Mouse (Mus musculus): Measurements from ENCODE around the gene Sirt3. TPM values are rescaled to one million over a fixed set of nuclear protein-coding genes. Genes with fewer than 3 reads are reported as not detected.

The Sirt3 gene
- polyA plus RNA-seq, 1 experiment from 2014 or later, result 39.2 TPM

DNA sequence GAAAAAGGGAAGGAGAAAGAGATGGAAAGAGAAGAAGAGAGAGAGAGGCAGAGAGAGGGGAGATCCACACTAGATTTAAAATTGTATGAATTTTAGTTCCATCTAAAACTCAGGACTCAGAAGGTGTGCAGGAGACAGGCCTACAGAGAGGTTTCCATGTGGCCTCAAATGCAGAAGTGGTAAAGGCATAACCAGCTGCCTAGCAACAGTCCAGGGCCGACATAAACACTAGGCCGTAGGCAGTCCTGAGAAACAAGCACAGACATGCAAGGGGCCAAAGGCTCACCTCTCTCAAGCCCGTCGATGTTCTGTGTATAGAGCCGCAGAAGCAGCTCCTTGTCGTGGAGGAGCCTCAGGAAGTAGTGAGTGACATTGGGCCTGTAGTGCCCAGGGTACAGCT is 4.7 kb downstream of the Sirt3 start:
- Histone ChIP-seq H3K27ac (ENCODE audit: low read length) (no peak overlapping the region), H3K4me2 (ENCODE audit: low read depth, low read length) (no peak overlapping the region), H3K4me3 (ENCODE audit: low read length) (no peak overlapping the region), H3K36me3 (ENCODE audit: control insufficient read depth, insufficient read depth, low read length) (peaks cover 5% of the 10 kb centered on the region; the same call in 1 of the 2 replicates), H3K4me1 (ENCODE audit: control insufficient read depth, insufficient read depth, low read length) (peaks cover 11% of the 10 kb centered on the region), H3K27me3 (replicated peaks; ENCODE audit: control insufficient read depth, insufficient read depth, low read length) (no peaks in the 10 kb centered on the region), H3K9me3 (ENCODE audit: control insufficient read depth, low read length) (no peaks in the 10 kb centered on the region), H3K9ac (ENCODE audit: low read depth, low read length) (no peak overlapping the region)
- WGBS, result 78% methylated on average over 6 of the region's 6 CpGs
- no peak for ATAC-seq

DNA sequence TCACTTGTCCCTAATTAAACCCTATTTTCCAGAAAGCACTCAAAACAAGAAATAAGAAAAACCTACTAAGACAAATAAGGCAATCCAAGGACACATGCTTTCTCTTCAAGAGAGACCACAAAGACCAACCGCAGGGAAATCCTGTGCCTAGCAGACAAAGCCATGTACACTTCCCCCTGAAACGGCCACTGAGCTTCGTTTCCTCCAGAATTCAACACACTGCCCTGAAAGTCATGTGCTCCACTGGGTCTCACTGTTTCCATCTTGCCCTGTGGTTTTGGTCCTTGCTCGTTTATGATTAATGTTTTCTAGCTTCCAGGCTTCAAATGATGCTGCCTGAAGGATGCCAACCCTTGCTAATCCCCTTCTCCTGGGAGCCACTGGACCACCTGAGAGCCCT is 7.9 kb downstream of the Sirt3 start:
- no peak overlapping the region for H3K27ac ChIP-seq (ENCODE audit: low read length)
- no peaks in the 10 kb centered on the region for H3K27me3 ChIP-seq (replicated peaks; ENCODE audit: control insufficient read depth, insufficient read depth, low read length)
- WGBS, result 81% methylated on average over 4 of the region's 4 CpGs
- no peak overlapping the region for H3K4me3 ChIP-seq (ENCODE audit: low read length)
- H3K4me1 ChIP-seq (ENCODE audit: control insufficient read depth, insufficient read depth, low read length), result peaks cover 2% of the 10 kb centered on the region; the same call in 1 of the 2 replicates
- H3K4me2 ChIP-seq (ENCODE audit: low read depth, low read length), result no peak overlapping the region
- H3K9ac ChIP-seq (ENCODE audit: low read depth, low read length), result no peak overlapping the region
- no peaks in the 10 kb centered on the region for H3K9me3 ChIP-seq (ENCODE audit: control insufficient read depth, low read length)
- peaks cover 5% of the 10 kb centered on the region; the same call in 1 of the 2 replicates for H3K36me3 ChIP-seq (ENCODE audit: control insufficient read depth, insufficient read depth, low read length)
- no peak for ATAC-seq

DNA sequence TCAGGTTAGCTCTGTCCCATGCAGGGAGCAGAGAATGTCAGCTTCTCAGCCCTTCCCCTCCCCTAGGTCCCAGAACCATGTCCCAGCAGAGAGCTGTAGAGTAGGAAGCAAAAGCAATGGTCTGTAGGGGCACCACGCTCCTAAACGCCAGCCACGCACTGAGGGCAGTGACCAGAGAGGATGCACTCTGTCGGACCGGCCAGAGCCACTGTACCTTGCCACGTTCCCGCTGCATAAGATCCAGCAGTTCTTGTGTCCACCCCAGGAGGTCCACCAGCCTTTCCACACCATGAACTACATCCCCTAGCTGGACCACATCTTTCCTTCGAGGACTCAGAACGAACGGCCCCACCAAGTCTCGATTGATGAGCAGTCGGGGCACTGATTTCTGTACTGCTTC is 17.3 kb downstream of the Sirt3 start:
- 89% methylated on average over 12 of the region's 12 CpGs for WGBS
- no peak for ATAC-seq
- Histone ChIP-seq H3K9me3 (ENCODE audit: control insufficient read depth, low read length) (no peaks in the 10 kb centered on the region), H3K9ac (ENCODE audit: low read depth, low read length) (no peak overlapping the region), H3K4me1 (ENCODE audit: control insufficient read depth, insufficient read depth, low read length) (no peaks in the 10 kb centered on the region), H3K4me2 (ENCODE audit: low read depth, low read length) (no peak overlapping the region), H3K27ac (ENCODE audit: low read length) (no peak overlapping the region), H3K36me3 (ENCODE audit: control insufficient read depth, insufficient read depth, low read length) (peaks cover 17% of the 10 kb centered on the region), H3K27me3 (replicated peaks; ENCODE audit: control insufficient read depth, insufficient read depth, low read length) (no peaks in the 10 kb centered on the region), H3K4me3 (ENCODE audit: low read length) (no peak overlapping the region)

DNA sequence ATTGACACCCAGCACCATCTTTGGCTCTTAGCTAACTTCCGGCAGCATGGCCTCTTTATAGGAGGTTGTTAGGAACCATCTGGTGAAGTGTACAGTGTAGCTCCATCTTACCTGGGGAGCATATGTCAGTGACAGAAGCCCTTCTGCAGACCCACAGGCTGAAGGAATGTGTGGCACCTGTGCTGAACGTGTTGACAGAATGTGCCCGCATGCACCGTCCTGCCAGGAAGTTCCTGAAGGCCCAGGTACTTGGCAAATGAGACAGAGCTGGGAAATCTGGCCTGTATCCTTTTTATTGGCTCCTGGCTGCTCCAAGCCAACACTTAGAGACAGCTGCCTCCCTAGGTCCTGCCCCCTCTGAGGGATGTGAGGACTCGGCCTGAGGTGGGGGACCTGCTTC is 21.4 kb downstream of the Sirt3 start:
- no peaks in the 10 kb centered on the region for H3K9me3 ChIP-seq (ENCODE audit: control insufficient read depth, low read length)
- H3K27ac ChIP-seq (ENCODE audit: low read length), result no peak overlapping the region
- no peak overlapping the region for H3K4me3 ChIP-seq (ENCODE audit: low read length)
- H3K36me3 ChIP-seq (ENCODE audit: control insufficient read depth, insufficient read depth, low read length), result peaks cover 17% of the 10 kb centered on the region
- no peak for ATAC-seq
- H3K4me2 ChIP-seq (ENCODE audit: low read depth, low read length), result no peak overlapping the region
- WGBS, result 91% methylated on average over 5 of the region's 5 CpGs
- H3K27me3 ChIP-seq (replicated peaks; ENCODE audit: control insufficient read depth, insufficient read depth, low read length), result no peaks in the 10 kb centered on the region
- H3K9ac ChIP-seq (ENCODE audit: low read depth, low read length), result no peak overlapping the region
- H3K4me1 ChIP-seq (ENCODE audit: control insufficient read depth, insufficient read depth, low read length), result peaks cover 13% of the 10 kb centered on the region

DNA sequence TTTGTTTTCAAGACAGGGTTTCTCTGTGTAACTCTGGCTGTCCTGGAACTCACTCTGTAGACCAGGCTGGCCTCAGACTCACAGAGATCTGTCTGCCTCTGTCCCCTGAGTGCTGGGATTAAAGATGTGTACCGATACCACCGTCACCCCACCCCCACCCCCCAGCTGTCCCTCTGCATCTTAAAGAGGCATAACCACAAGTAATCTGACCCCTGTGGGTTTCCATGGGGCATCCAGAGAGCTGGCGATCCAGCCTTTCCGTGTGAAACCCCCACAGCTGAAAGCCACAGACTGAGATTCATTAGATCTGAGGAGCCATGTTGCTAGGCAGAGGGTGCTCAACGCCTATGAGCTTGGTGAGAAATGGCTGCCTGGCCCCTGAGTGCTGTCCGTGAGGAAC is 22.1 kb downstream of the Sirt3 start:
- H3K4me1 ChIP-seq (ENCODE audit: control insufficient read depth, insufficient read depth, low read length), result peaks cover 19% of the 10 kb centered on the region
- no peak overlapping the region for H3K4me2 ChIP-seq (ENCODE audit: low read depth, low read length)
- H3K4me3 ChIP-seq (ENCODE audit: low read length), result no peak overlapping the region
- no peak for ATAC-seq
- no peak overlapping the region for H3K9ac ChIP-seq (ENCODE audit: low read depth, low read length)
- no peak overlapping the region for H3K27ac ChIP-seq (ENCODE audit: low read length)
- H3K9me3 ChIP-seq (ENCODE audit: control insufficient read depth, low read length), result no peaks in the 10 kb centered on the region
- no peaks in the 10 kb centered on the region for H3K27me3 ChIP-seq (replicated peaks; ENCODE audit: control insufficient read depth, insufficient read depth, low read length)
- WGBS, result 73% methylated on average over 6 of the region's 6 CpGs
- peaks cover 17% of the 10 kb centered on the region for H3K36me3 ChIP-seq (ENCODE audit: control insufficient read depth, insufficient read depth, low read length)

DNA sequence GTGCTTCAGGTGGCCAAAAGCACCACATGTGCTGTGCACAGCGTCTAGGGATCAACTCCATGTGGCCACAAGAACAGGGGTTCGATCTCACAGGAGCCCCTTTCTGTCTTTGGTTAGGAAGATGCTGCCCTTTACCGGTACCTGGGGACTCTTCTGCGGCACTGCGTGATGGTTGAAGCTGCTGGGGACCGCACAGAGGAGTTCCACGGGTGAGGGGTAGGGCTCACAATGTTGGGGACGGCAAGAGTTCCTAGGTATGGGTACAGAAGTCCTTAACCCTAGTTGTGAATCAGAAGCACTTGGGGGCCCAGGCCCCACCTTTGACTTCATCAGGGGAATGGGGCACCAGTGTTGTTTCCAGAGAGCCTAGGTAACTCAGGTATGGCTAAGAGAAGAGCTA is 23.4 kb downstream of the Sirt3 start:
- peaks cover 19% of the 10 kb centered on the region for H3K4me1 ChIP-seq (ENCODE audit: control insufficient read depth, insufficient read depth, low read length)
- no peak overlapping the region; the same call in 1 of the 2 replicates for H3K4me2 ChIP-seq (ENCODE audit: low read depth, low read length)
- no peaks in the 10 kb centered on the region for H3K9me3 ChIP-seq (ENCODE audit: control insufficient read depth, low read length)
- peak overlapping the region; percentile 90 for H3K9ac ChIP-seq (ENCODE audit: low read depth, low read length)
- no peak overlapping the region for H3K4me3 ChIP-seq (ENCODE audit: low read length)
- H3K27me3 ChIP-seq (replicated peaks; ENCODE audit: control insufficient read depth, insufficient read depth, low read length), result no peaks in the 10 kb centered on the region
- no peak overlapping the region for H3K27ac ChIP-seq (ENCODE audit: low read length)
- peaks cover 18% of the 10 kb centered on the region for H3K36me3 ChIP-seq (ENCODE audit: control insufficient read depth, insufficient read depth, low read length)
- no peak for ATAC-seq
- WGBS, result 97% methylated on average over 8 of the region's 8 CpGs

DNA sequence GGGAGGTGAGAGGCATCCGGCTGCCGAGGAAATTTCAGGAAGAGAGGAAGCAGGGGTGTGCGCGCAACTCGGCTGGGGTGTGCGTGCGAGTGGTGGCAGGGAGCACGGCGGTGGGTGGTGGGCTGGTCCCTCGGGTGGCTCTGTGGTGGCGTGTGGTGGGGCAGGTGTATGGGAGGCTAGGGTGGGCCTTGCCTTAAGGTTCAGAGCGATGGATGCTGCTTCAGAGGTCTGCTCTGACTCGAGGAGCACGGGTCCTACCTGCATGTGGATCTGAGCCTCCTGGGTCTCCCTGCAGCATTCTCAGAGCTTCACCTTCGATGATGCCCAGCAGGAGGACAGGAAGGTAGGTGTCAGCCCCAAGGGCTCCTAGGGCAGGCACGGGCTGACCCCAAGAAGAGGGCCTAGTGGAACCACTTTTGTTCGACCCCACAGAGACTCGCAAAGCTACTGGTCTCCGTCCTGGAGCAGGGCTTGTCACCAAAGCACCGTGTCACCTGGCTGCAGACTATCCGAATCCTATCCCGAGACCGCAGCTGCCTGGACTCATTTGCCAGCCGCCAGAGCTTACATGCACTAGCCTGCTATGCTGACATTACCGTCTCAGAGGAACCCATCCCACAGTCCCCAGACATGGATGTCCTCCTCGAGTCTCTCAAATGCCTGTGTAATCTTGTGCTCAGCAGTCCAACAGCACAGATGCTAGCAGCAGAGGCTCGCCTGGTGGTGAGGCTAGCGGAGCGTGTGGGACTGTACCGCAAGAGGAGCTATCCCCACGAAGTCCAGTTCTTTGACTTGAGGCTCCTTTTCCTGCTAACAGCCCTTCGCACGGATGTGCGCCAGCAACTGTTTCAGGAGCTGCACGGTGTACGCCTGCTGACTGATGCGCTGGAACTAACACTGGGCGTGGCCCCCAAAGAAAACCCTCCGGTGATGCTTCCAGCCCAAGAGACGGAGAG is 24.3 kb downstream of the Sirt3 start, which contains the start of gene Bet1l:
Gene Bet1l (minus strand): TSS at position 28 of the 956 bp plus-strand sequence.
- ATAC-seq, result peak; percentile 37
- peaks cover 15% of the 10 kb centered on the region for H3K36me3 ChIP-seq (ENCODE audit: control insufficient read depth, insufficient read depth, low read length)
- no peaks in the 10 kb centered on the region for H3K9me3 ChIP-seq (ENCODE audit: control insufficient read depth, low read length)
- peak within 1 kb of the TSS; percentile 87 for H3K4me3 ChIP-seq (ENCODE audit: low read length)
- H3K27me3 ChIP-seq (replicated peaks; ENCODE audit: control insufficient read depth, insufficient read depth, low read length), result no peaks in the 10 kb centered on the region
- 29% methylated on average over 40 of the region's 40 CpGs for WGBS
- peak within 1 kb of the TSS; percentile 85 for H3K27ac ChIP-seq (ENCODE audit: low read length)
- peak within 1 kb of the TSS; percentile 90 for H3K9ac ChIP-seq (ENCODE audit: low read depth, low read length)
- H3K4me2 ChIP-seq (ENCODE audit: low read depth, low read length), result peak within 1 kb of the TSS; percentile 91
- H3K4me1 ChIP-seq (ENCODE audit: control insufficient read depth, insufficient read depth, low read length), result peaks cover 19% of the 10 kb centered on the region

DNA sequence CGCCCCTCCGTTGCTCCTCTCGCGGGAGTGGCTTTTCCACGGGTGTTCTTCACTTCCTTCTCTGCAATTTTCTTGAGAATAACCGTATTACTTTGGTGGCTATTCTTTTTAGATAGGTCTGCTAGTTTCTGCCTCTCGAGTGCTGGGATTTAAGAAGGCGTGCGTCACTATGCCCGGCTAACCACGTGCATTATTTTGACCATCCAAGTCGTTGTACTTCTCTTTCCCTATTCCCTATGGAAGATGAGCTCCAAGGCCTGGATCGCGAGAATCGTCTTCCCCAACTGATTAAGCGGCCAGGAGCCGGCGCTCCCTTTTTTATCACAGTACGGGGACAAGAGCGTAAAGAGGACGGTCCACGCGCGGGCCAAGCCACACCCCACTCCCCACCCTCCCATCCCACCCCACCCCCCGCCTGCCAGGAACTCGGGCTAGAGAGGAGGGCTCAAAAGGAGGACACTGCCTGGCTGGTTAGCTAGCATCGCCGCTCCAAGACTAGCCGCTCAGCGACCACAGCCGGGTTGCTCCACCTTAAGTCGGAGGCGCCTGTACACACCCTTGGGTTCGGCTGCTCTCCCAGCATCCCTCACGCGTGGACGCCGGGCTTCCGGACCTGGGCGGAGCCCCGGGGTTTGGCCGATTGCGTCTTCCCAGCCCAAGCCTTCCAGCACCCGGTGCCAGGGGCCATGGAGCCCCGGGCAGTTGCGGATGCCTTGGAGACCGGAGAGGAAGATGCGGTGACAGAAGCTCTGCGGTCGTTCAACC is 25.1 kb downstream of the Sirt3 start, which contains the start of gene Ric8a:
Gene Ric8a (plus strand): TSS at position 173 of the 765 bp plus-strand sequence.
- Histone ChIP-seq H3K27me3 (replicated peaks; ENCODE audit: control insufficient read depth, insufficient read depth, low read length) (no peaks in the 10 kb centered on the region), H3K4me3 (ENCODE audit: low read length) (peak within 1 kb of the TSS; percentile 87), H3K9ac (ENCODE audit: low read depth, low read length) (peak within 1 kb of the TSS; percentile 90), H3K36me3 (ENCODE audit: control insufficient read depth, insufficient read depth, low read length) (peaks cover 11% of the 10 kb centered on the region), H3K4me1 (ENCODE audit: control insufficient read depth, insufficient read depth, low read length) (peaks cover 19% of the 10 kb centered on the region), H3K4me2 (ENCODE audit: low read depth, low read length) (peak within 1 kb of the TSS; percentile 91), H3K9me3 (ENCODE audit: control insufficient read depth, low read length) (no peaks in the 10 kb centered on the region), H3K27ac (ENCODE audit: low read length) (peak within 1 kb of the TSS; percentile 85)
- 0% methylated on average over 50 of the region's 50 CpGs for WGBS
- ATAC-seq, result peak; percentile 90

All from intestine, embryonic 16.5 days (tissue).